Mouse (Mus musculus): ENCODE results near the gene 1700001J03Rik.
"Not testable (repeated sequence)": the region's sequence is repeated elsewhere in the genome, so short reads cannot be mapped to it uniquely, and the experiment has no call there.

- not testable (repeated sequence) for TF ChIP-seq POLR2A (IDR thresholded peaks at IDR 0.05; ENCODE audit: borderline replicate concordance, extremely low read depth, low read depth, low read length); CTCF (IDR thresholded peaks at IDR 0.05; ENCODE audit: insufficient read depth, low read length)
These were observed at the start of gene 1700001J03Rik for GRCm38 (mm10) chr5:146185204-146185603.
